Mouse (Mus musculus) MEL (cell line): ENCODE measurements around the gene Nobox. TPM values are rescaled to one million over a fixed set of nuclear protein-coding genes. Genes with fewer than 3 reads are reported as not detected.

Source experiments
- DNase-seq: peaks from one replicate; pipeline ENCODE4 v3.0.0; 2011; ENCODE audit warnings: low read depth, low spot score
- H3K27ac ChIP-seq: 2 replicates; pipeline ENCODE4 v1.5.1; 2012; ENCODE audit warnings: low read depth, mild to moderate bottlenecking, control low read depth, low read length, moderate library complexity; ENCODE audit not compliant: control insufficient read depth
- H3K27me3 ChIP-seq, 2 experiments: fragments of 150-350 bp in 1 of 2; sonication (generic) in 1 of 2; 2 replicates each; pipeline ENCODE4 v1.6.1; 2012; ENCODE audit warnings: low read length in 2 of 2, mild to moderate bottlenecking in 2 of 2, improper control_type of control experiment in 1 of 2, moderate library complexity in 1 of 2; ENCODE audit not compliant: insufficient read depth in 2 of 2, control insufficient read depth in 1 of 2
- H3K36me3 ChIP-seq, 2 experiments: 2 replicates each; pipeline ENCODE4 v1.6.1; 2012 to 2014; ENCODE audit warnings: low read length in 2 of 2, improper control_type of control experiment in 1 of 2, inconsistent platforms in 1 of 2, mild to moderate bottlenecking in 1 of 2; ENCODE audit not compliant: insufficient read depth in 2 of 2, control insufficient read depth in 1 of 2
- H3K4me1 ChIP-seq, 2 experiments: fragments of 150-350 bp in 1 of 2; sonication (generic) in 1 of 2; 2 replicates each; pipeline ENCODE4 v1.6.1; 2012; ENCODE audit warnings: low read length in 2 of 2, improper control_type of control experiment in 1 of 2, mild to moderate bottlenecking in 1 of 2; ENCODE audit not compliant: insufficient read depth in 2 of 2, control insufficient read depth in 1 of 2
- H3K4me3 ChIP-seq, 2 experiments: fragments of 150-350 bp in 1 of 2; sonication (generic) in 1 of 2; 2 replicates each; pipeline ENCODE4 v1.5.1; 2012; ENCODE audit warnings: low read depth in 2 of 2, low read length in 2 of 2, mild to moderate bottlenecking in 2 of 2, moderate library complexity in 2 of 2, control low read depth in 1 of 2, improper control_type of control experiment in 1 of 2; ENCODE audit not compliant: control insufficient read depth in 1 of 2, insufficient read depth in 1 of 2
- H3K79me2 ChIP-seq: 2 replicates; pipeline ENCODE4 v1.6.1; 2012; ENCODE audit warnings: mild to moderate bottlenecking, low read length, moderate library complexity; ENCODE audit not compliant: control insufficient read depth, poor library complexity, insufficient read depth
- H3K9ac ChIP-seq: 2 replicates; pipeline ENCODE4 v1.6.1; 2012; ENCODE audit warnings: low read depth, mild to moderate bottlenecking, control low read depth, low read length, moderate library complexity; ENCODE audit not compliant: control insufficient read depth, poor library complexity, severe bottlenecking
- H3K9me3 ChIP-seq: fragments of 150-350 bp; sonication (generic); replicated peaks from 2 replicates; pipeline ENCODE4 v1.6.1; 2012; ENCODE audit warnings: mild to moderate bottlenecking, low read length, improper control_type of control experiment, moderate library complexity; ENCODE audit not compliant: insufficient read depth
- BHLHE40 ChIP-seq: IDR thresholded peaks from 2 replicates; pipeline ENCODE4 v1.6.1; 2012; ENCODE audit warnings: low read depth, mild to moderate bottlenecking, inconsistent platforms, low read length, improper control_type of control experiment, borderline replicate concordance
- CHD2 ChIP-seq: IDR thresholded peaks from 2 replicates; pipeline ENCODE4 v1.6.1; 2011; ENCODE audit warnings: low read length, improper control_type of control experiment
- ELF1 ChIP-seq: IDR thresholded peaks from 2 replicates; pipeline ENCODE4 v1.6.1; 2014; ENCODE audit warnings: low read depth, mild to moderate bottlenecking, inconsistent platforms, low read length, improper control_type of control experiment, moderate library complexity
- EP300 ChIP-seq, 2 experiments: IDR thresholded peaks; 2 replicates each; pipeline ENCODE4 v1.6.1; 2011; ENCODE audit warnings: improper control_type of control experiment in 2 of 2, low read length in 2 of 2, low read depth in 1 of 2, mild to moderate bottlenecking in 1 of 2
- ETS1 ChIP-seq: IDR thresholded peaks from 2 replicates; pipeline ENCODE4 v1.6.1; 2012; ENCODE audit warnings: low read depth, mild to moderate bottlenecking, inconsistent platforms, low read length, improper control_type of control experiment, moderate library complexity
- GABPA ChIP-seq: IDR thresholded peaks from 2 replicates; pipeline ENCODE4 v1.6.1; 2012; ENCODE audit warnings: low read depth, mild to moderate bottlenecking, inconsistent platforms, low read length, improper control_type of control experiment, moderate library complexity
- GATA1 ChIP-seq: IDR thresholded peaks from 2 replicates; pipeline ENCODE4 v1.6.1; 2011; ENCODE audit warnings: low read depth, low read length, improper control_type of control experiment
- JUND ChIP-seq: IDR thresholded peaks from 2 replicates; pipeline ENCODE4 v1.6.1; 2011; ENCODE audit warnings: low read depth, mild to moderate bottlenecking, improper control_type of control experiment, low read length
- KAT2A ChIP-seq: conservative IDR thresholded peaks from 2 replicates; pipeline ENCODE4 v1.6.1; 2012; ENCODE audit warnings: low read depth, low read length, improper control_type of control experiment, inconsistent platforms
- MAZ ChIP-seq: IDR thresholded peaks from 2 replicates; pipeline ENCODE4 v1.6.1; 2012; ENCODE audit warnings: low read depth, mild to moderate bottlenecking, inconsistent platforms, low read length, improper control_type of control experiment
- MXI1 ChIP-seq: IDR thresholded peaks from 2 replicates; pipeline ENCODE4 v1.6.1; 2011; ENCODE audit warnings: mild to moderate bottlenecking, low read depth, low read length, improper control_type of control experiment
- NRF1 ChIP-seq: IDR thresholded peaks from 2 replicates; pipeline ENCODE4 v1.6.1; 2014; ENCODE audit warnings: low read depth, mild to moderate bottlenecking, inconsistent platforms, low read length, improper control_type of control experiment, moderate library complexity; ENCODE audit not compliant: poor library complexity, insufficient read depth, severe bottlenecking
- POLR2A ChIP-seq, 2 experiments: IDR thresholded peaks; 2 replicates each; pipeline ENCODE4 v1.6.1; 2011 to 2012; ENCODE audit warnings: low read length in 2 of 2, mild to moderate bottlenecking in 2 of 2, control low read depth in 1 of 2, improper control_type of control experiment in 1 of 2, low read depth in 1 of 2, moderate library complexity in 1 of 2; ENCODE audit not compliant: control insufficient read depth in 1 of 2, insufficient read depth in 1 of 2, poor library complexity in 1 of 2
- POLR2AphosphoS5 ChIP-seq: IDR thresholded peaks from 2 replicates; pipeline ENCODE4 v1.6.1; 2012; ENCODE audit warnings: low read depth, borderline replicate concordance, mild to moderate bottlenecking, inconsistent platforms, low read length, moderate library complexity, mixed read lengths
- SIN3A ChIP-seq: IDR thresholded peaks from 2 replicates; pipeline ENCODE4 v1.6.1; 2012; ENCODE audit warnings: low read length, improper control_type of control experiment, inconsistent platforms
- SMC3 ChIP-seq: IDR thresholded peaks from 2 replicates; pipeline ENCODE4 v1.6.1; 2011; ENCODE audit warnings: low read depth, low read length, improper control_type of control experiment
- TCF12 ChIP-seq: IDR thresholded peaks from 2 replicates; pipeline ENCODE4 v1.6.1; 2014; ENCODE audit warnings: low read depth, mild to moderate bottlenecking, inconsistent platforms, low read length, improper control_type of control experiment, moderate library complexity
- USF2 ChIP-seq, 2 experiments: IDR thresholded peaks; 2 replicates each; pipeline ENCODE4 v1.6.1; 2011 to 2012; ENCODE audit warnings: improper control_type of control experiment in 2 of 2, low read length in 2 of 2, borderline replicate concordance in 1 of 2, inconsistent platforms in 1 of 2, low read depth in 1 of 2, mild to moderate bottlenecking in 1 of 2; ENCODE audit not compliant: insufficient read depth in 1 of 2
- ZC3H11A ChIP-seq: IDR thresholded peaks from 2 replicates; pipeline ENCODE4 v1.6.1; 2012; ENCODE audit warnings: low read depth, mild to moderate bottlenecking, inconsistent platforms, low read length, improper control_type of control experiment
- ZKSCAN1 ChIP-seq: IDR thresholded peaks from 2 replicates; pipeline ENCODE4 v1.6.1; 2012; ENCODE audit warnings: low read depth, mild to moderate bottlenecking, inconsistent platforms, low read length, improper control_type of control experiment, moderate library complexity
- ZNF384 ChIP-seq: IDR thresholded peaks from 2 replicates; pipeline ENCODE4 v1.6.1; 2012; ENCODE audit warnings: low read depth, mild to moderate bottlenecking, inconsistent platforms, low read length, improper control_type of control experiment
- polyA plus RNA-seq, 2 experiments: library from polyadenylated mRNA; stranded (reverse) in 1 of 2; unstranded in 1 of 2; fragments of >175 nt in 1 of 2; fragments of >200 nt in 1 of 2; gene quantifications; 2 replicates each; pipeline versions ENCODE4 v1.2.1 to v1.2.4; 2012; ENCODE audit warnings: low replicate concordance in 2 of 2, low read depth in 1 of 2; ENCODE audit not compliant: insufficient read length in 2 of 2, insufficient read depth in 1 of 2, missing spikeins in 1 of 2
- total RNA-seq: library from RNA; depleted of rRNA; stranded (reverse); fragments of 300-350 nt; gene quantifications from 2 replicates; pipeline ENCODE4 v1.2.3, GENCODE M21; 2012

Gene Nobox
- total and polyA plus RNA-seq, 3 experiments, result not detected

DNA sequence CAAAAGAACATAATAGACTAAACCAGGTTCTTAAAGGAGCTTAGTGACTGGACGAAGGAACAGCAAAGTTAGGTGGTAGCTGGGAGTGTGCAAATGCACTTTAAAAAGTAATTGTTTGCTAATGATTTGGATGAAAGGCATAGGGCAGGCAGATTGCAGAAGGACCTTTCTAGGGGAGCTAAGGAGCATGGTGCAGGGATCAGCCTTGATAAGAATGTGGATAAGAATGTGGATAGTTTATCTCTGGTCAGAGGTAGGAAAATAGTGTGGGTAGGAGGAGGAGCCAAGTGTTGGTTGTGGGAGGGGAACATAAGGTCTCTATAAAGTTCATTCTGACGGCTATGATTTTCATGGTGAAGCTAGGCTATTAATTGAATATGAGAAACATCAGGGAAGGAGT, 29.4 kb upstream of the Nobox start:
- DNase-seq, result no peak
- H3K79me2 ChIP-seq, result no peaks in the 10 kb centered on the region

DNA sequence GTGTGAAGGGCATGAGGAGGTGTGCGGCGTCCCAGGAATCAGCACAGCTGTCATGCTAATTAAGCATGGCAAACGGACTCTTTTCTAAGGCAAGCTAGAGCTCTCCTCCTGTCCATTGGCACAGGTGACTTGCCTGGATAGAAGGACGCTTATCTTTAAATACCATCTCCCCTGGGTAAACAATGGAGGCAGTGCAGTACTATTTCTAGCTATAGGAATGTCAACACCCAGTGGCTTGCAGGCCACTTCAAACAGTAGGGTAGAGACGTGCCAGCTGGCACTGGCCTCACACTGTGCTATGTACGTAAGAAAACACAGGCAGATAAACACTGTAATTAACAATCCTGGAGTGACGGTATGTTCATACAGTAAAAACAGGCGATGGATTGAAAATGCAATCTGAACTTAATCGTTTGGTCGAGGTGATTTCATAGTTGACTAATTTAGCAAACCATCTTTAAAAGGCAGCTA, 28.2 kb upstream of the Nobox start:
- Histone ChIP-seq H3K9ac (no peak overlapping the region), H3K4me1 (no peaks in the 10 kb centered on the region), H3K79me2 (no peaks in the 10 kb centered on the region), H3K4me3 (no peak overlapping the region), H3K36me3 (no peaks in the 10 kb centered on the region), H3K27me3 (no peaks in the 10 kb centered on the region), H3K27ac (no peak overlapping the region), H3K9me3 (no peaks in the 10 kb centered on the region)
- no peak for TF ChIP-seq ZNF384
- TF ChIP-seq JUND, result no peak
- TF ChIP-seq GABPA, result no peak
- TF ChIP-seq GATA1, result no peak
- TF ChIP-seq MXI1, result no peak
- TF ChIP-seq POLR2A (IDR thresholded peaks at IDR 0.05; ENCODE audit: control insufficient read depth in 1 of 2, insufficient read depth in 1 of 2, low read depth in 1 of 2, low read length in 2 of 2, poor library complexity in 1 of 2), result no peak
- no peak for TF ChIP-seq SMC3
- TF ChIP-seq ETS1, result no peak
- TF ChIP-seq TCF12, result no peak
- no peak for TF ChIP-seq ZC3H11A
- no peak for TF ChIP-seq CHD2
- TF ChIP-seq BHLHE40, result no peak
- no peak for TF ChIP-seq NRF1
- no peak for TF ChIP-seq ELF1
- no peak for TF ChIP-seq MAZ
- no peak for TF ChIP-seq USF2 (IDR thresholded peaks at IDR 0.05; ENCODE audit: borderline replicate concordance in 1 of 2, insufficient read depth in 1 of 2, low read depth in 1 of 2, low read length in 2 of 2)
- no peak for TF ChIP-seq POLR2AphosphoS5
- TF ChIP-seq KAT2A, result no peak
- TF ChIP-seq ZKSCAN1, result no peak
- no peak for DNase-seq

More for the DNA sequence above, 29.4 kb upstream of the Nobox start:
- Histone ChIP-seq H3K4me1 (no peaks in the 10 kb centered on the region), H3K27me3 (no peaks in the 10 kb centered on the region), H3K9ac (no peak overlapping the region), H3K4me3 (no peak overlapping the region), H3K27ac (no peak overlapping the region), H3K9me3 (no peaks in the 10 kb centered on the region), H3K36me3 (no peaks in the 10 kb centered on the region)
- TF ChIP-seq EP300 (IDR thresholded peaks at IDR 0.05; ENCODE audit: low read depth in 1 of 2, low read length in 2 of 2), result no peak
- TF ChIP-seq KAT2A, result no peak
- TF ChIP-seq SIN3A, result no peak
- TF ChIP-seq MAZ, result no peak
